In the genomic region with DNA sequence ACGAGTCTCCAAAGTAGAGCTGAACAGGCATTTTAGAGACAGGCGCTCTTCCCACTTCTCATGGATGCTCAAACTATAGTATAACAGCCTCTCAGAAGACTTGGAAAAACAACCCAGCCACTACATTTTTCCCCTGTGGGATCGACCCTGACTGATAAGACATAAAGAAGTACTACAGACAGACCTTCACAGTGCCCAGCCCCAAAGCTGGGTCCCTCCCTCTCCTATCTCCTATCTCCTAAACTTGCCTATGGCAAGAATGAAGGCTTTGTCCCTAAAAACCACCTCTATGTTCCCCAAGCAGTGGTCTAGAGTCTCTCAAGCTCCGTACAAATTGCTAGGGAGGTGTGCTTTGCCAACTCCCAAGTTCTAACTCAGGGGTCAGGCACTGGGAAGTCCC, we compare ENCODE assay signal across 28 mouse cellular contexts. TPM values are rescaled to one million over a fixed set of nuclear protein-coding genes. Genes with fewer than 3 reads are reported as not detected.
DNase-seq lines count a peak whose midpoint lies in the region; ATAC-seq and TF ChIP-seq lines count a peak whose summit lies in the region.
"Had no signal": no experiment of that assay in that cellular context is flagged by ENCODE, and none has a peak within 500 bp of the region (broad histone marks: within the 10 kb centered on the region; RNA-seq: fewer than 3 reads in every experiment).

No protein-coding gene starts in this region.

- H3K36me3 ChIP-seq in liver, embryonic 11.5 days (ENCODE audit: control insufficient read depth, insufficient read depth, low read length) = peaks cover 28% of the 10 kb centered on the region
- peaks cover 64% of the 10 kb centered on the region for H3K36me3 ChIP-seq in liver, postnatal 0 days (replicated peaks; ENCODE audit: insufficient read depth, low read length)
- H3K36me3 ChIP-seq in MEL (ENCODE audit: control insufficient read depth in 1 of 2, insufficient read depth in 2 of 2, low read length in 2 of 2) = peaks cover 10 to 20% of the 10 kb centered on the region in 2 experiments
- peaks cover 82% of the 10 kb centered on the region for H3K36me3 ChIP-seq in liver, embryonic 15.5 days (replicated peaks)
- H3K36me3 ChIP-seq in kidney, embryonic 16.5 days (ENCODE audit: insufficient read depth, low read length) = peaks cover 32% of the 10 kb centered on the region

- no peak for TF ChIP-seq CTCF in gastrocnemius, adult 2 months (IDR thresholded peaks at IDR 0.05)
- no peak for TF ChIP-seq CTCF in liver, postnatal 0 days (IDR thresholded peaks at IDR 0.05; ENCODE audit: low read depth)
- no peak for TF ChIP-seq CTCF in MEL (IDR thresholded peaks at IDR 0.05 in 2 of 3, conservative IDR thresholded peaks at IDR 0.05 in 1 of 3; ENCODE audit: control insufficient read depth in 1 of 3, insufficient read depth in 1 of 3, low read depth in 2 of 3, low read length in 3 of 3, poor library complexity in 1 of 3, severe bottlenecking in 1 of 3)

- TF ChIP-seq POLR2A in MEL (IDR thresholded peaks at IDR 0.05; ENCODE audit: control insufficient read depth in 1 of 2, insufficient read depth in 1 of 2, low read depth in 1 of 2, low read length in 2 of 2, poor library complexity in 1 of 2) = no peak

- H3K79me2 ChIP-seq in MEL (ENCODE audit: control insufficient read depth, insufficient read depth, low read length, poor library complexity) = no peaks in the 10 kb centered on the region

- H3K9ac ChIP-seq in liver, embryonic 11.5 days (ENCODE audit: low read depth, low read length) = no peak overlapping the region
- no peak overlapping the region for H3K9ac ChIP-seq in liver, postnatal 0 days (replicated peaks)
- no peak overlapping the region for H3K9ac ChIP-seq in MEL (ENCODE audit: control insufficient read depth, low read depth, low read length, poor library complexity, severe bottlenecking)
- H3K9ac ChIP-seq in liver, embryonic 15.5 days = no peak overlapping the region
- no peak overlapping the region for H3K9ac ChIP-seq in kidney, embryonic 16.5 days (replicated peaks; ENCODE audit: low read length)
- H3K9ac ChIP-seq: embryonic facial prominence, embryonic 13.5 days; embryonic facial prominence, embryonic 15.5 days; forebrain, embryonic 12.5 days had no signal

- no peak overlapping the region; the same call in 1 of the 2 replicates for H3K4me2 ChIP-seq in liver, embryonic 11.5 days
- no peak overlapping the region for H3K4me2 ChIP-seq in liver, postnatal 0 days (ENCODE audit: low read depth, low read length)
- H3K4me2 ChIP-seq in liver, embryonic 15.5 days = no peak overlapping the region
- no peak overlapping the region for H3K4me2 ChIP-seq in kidney, embryonic 16.5 days (replicated peaks; ENCODE audit: low read depth, low read length)
- H3K4me2 ChIP-seq: embryonic facial prominence, embryonic 13.5 days; embryonic facial prominence, embryonic 15.5 days; forebrain, embryonic 12.5 days had no signal

- H3K9me3 ChIP-seq in liver, embryonic 11.5 days (ENCODE audit: control insufficient read depth, low read length) = no peaks in the 10 kb centered on the region
- H3K9me3 ChIP-seq in liver, postnatal 0 days (ENCODE audit: low read length) = no peaks in the 10 kb centered on the region
- no peaks in the 10 kb centered on the region for H3K9me3 ChIP-seq in MEL (replicated peaks; ENCODE audit: insufficient read depth, low read length)
- no peaks in the 10 kb centered on the region for H3K9me3 ChIP-seq in liver, embryonic 15.5 days (replicated peaks)
- no peaks in the 10 kb centered on the region for H3K9me3 ChIP-seq in kidney, embryonic 16.5 days (ENCODE audit: low read length)
- H3K9me3 ChIP-seq: embryonic facial prominence, embryonic 13.5 days; embryonic facial prominence, embryonic 15.5 days; G1E had no signal

- no peak for TF ChIP-seq RAD21 in MEL (IDR thresholded peaks at IDR 0.05; ENCODE audit: low read depth, low read length)

- DNase-seq in gastrocnemius, adult 2 months = peak; percentile 10
- no peak for DNase-seq in gastrocnemius, postnatal 10 days
- DNase-seq in liver, embryonic 11.5 days (ENCODE audit: low spot score) = no peak
- DNase-seq in liver, postnatal 0 days = no peak
- no peak for DNase-seq in MEL (ENCODE audit: low read depth, low spot score)
- DNase-seq in adrenal gland, postnatal 10 days = no peak
- DNase-seq: adrenal gland, adult 2 months; adrenal gland, postnatal 14 days; B cell, adult 2 months; cerebellum, adult 11 months; cerebellum, adult 18-20 months; cerebellum, adult 8-10 months; cerebellum, adult 9-11 months; cerebellum, postnatal 14 days; cerebellum, postnatal 36 days; embryo, embryonic 11 days had no signal

- H3K27me3 ChIP-seq in liver, embryonic 11.5 days (replicated peaks; ENCODE audit: control insufficient read depth, insufficient read depth, low read length) = no peaks in the 10 kb centered on the region
- no peaks in the 10 kb centered on the region for H3K27me3 ChIP-seq in liver, postnatal 0 days (ENCODE audit: insufficient read depth, low read length)
- H3K27me3 ChIP-seq in MEL (ENCODE audit: control insufficient read depth in 1 of 2, insufficient read depth in 2 of 2, low read length in 2 of 2) = no peaks in the 10 kb centered on the region
- no peaks in the 10 kb centered on the region for H3K27me3 ChIP-seq in liver, embryonic 15.5 days
- H3K27me3 ChIP-seq in kidney, embryonic 16.5 days (ENCODE audit: insufficient read depth, low read length) = no peaks in the 10 kb centered on the region
- H3K27me3 ChIP-seq: CH12.LX; embryonic facial prominence, embryonic 13.5 days; embryonic facial prominence, embryonic 15.5 days; forebrain, embryonic 12.5 days had no signal

- ATAC-seq in liver, embryonic 11.5 days (replicated peaks; ENCODE audit: low FRiP score) = peak; percentile 56; the same call in 1 of the 2 replicates
- ATAC-seq in liver, postnatal 0 days = no peak
- ATAC-seq in liver, embryonic 15.5 days (ENCODE audit: insufficient read depth) = no peak; the same call in 1 of the 2 replicates
- no peak for ATAC-seq in kidney, embryonic 16.5 days (ENCODE audit: low FRiP score, low TSS enrichment)
- ATAC-seq: CD4-positive, CD25-positive, alpha-beta regulatory T cell, adult 4 months; forebrain, embryonic 14.5 days; forebrain, embryonic 16.5 days had no signal

- peaks cover 13% of the 10 kb centered on the region for H3K4me1 ChIP-seq in liver, embryonic 11.5 days (replicated peaks; ENCODE audit: control insufficient read depth, insufficient read depth, low read length)
- no peaks in the 10 kb centered on the region for H3K4me1 ChIP-seq in liver, postnatal 0 days (ENCODE audit: insufficient read depth)
- peaks cover 17 to 23% of the 10 kb centered on the region in 2 experiments for H3K4me1 ChIP-seq in MEL (ENCODE audit: control insufficient read depth in 1 of 2, insufficient read depth in 2 of 2, low read length in 2 of 2)
- H3K4me1 ChIP-seq in liver, embryonic 15.5 days (replicated peaks) = peaks cover 21% of the 10 kb centered on the region
- H3K4me1 ChIP-seq in kidney, embryonic 16.5 days (ENCODE audit: insufficient read depth, low read length) = no peaks in the 10 kb centered on the region
- H3K4me1 ChIP-seq: embryonic facial prominence, embryonic 13.5 days; forebrain, embryonic 10.5 days; forebrain, embryonic 12.5 days had no signal

- WGBS in liver, embryonic 11.5 days = 65% methylated on average over 4 of the region's 4 CpGs
- WGBS in liver, postnatal 0 days (ENCODE audit: insufficient replicate concordance) = 66% methylated on average over 4 of the region's 4 CpGs
- WGBS in liver, embryonic 15.5 days (ENCODE audit: insufficient replicate concordance) = 48% methylated on average over 4 of the region's 4 CpGs
- WGBS in kidney, embryonic 16.5 days = 86% methylated on average over 4 of the region's 4 CpGs

- no peak for TF ChIP-seq EP300 in liver, postnatal 0 days (IDR thresholded peaks at IDR 0.05; ENCODE audit: low read depth)
- TF ChIP-seq EP300 in MEL (IDR thresholded peaks at IDR 0.05; ENCODE audit: low read depth in 1 of 2, low read length in 2 of 2) = 0 out of 4 replicates have a peak, but pooled peaks of 1 of the 2 experiments have one; percentile 11

- intact Hi-C loops in gastrocnemius, adult 2 months (cut with DNase I) = no loop called here

- no peak overlapping the region for H3K4me3 ChIP-seq in gastrocnemius, adult 2 months
- no peak overlapping the region for H3K4me3 ChIP-seq in liver, embryonic 11.5 days (ENCODE audit: low read depth, low read length)
- H3K4me3 ChIP-seq in liver, postnatal 0 days (ENCODE audit: low read depth, low read length) = no peak overlapping the region
- H3K4me3 ChIP-seq in MEL (ENCODE audit: control insufficient read depth in 1 of 2, insufficient read depth in 1 of 2, low read depth in 2 of 2, low read length in 2 of 2) = no peak overlapping the region
- no peak overlapping the region for H3K4me3 ChIP-seq in liver, embryonic 15.5 days (replicated peaks)
- no peak overlapping the region for H3K4me3 ChIP-seq in kidney, embryonic 16.5 days (ENCODE audit: low read length)
- H3K4me3 ChIP-seq: embryonic facial prominence, embryonic 13.5 days; embryonic facial prominence, embryonic 15.5 days; erythroblast, embryonic 14.5 days; forebrain, embryonic 10.5 days; forebrain, embryonic 12.5 days had no signal

- H3K27ac ChIP-seq in gastrocnemius, adult 2 months = no peak overlapping the region
- no peak overlapping the region for H3K27ac ChIP-seq in liver, embryonic 11.5 days (ENCODE audit: low read depth, low read length)
- no peak overlapping the region for H3K27ac ChIP-seq in liver, postnatal 0 days (ENCODE audit: low read depth)
- peak overlapping the region; percentile 18; the same call in 1 of the 2 replicates for H3K27ac ChIP-seq in MEL (ENCODE audit: control insufficient read depth, low read depth, low read length)
- 0 out of 2 replicates have a peak overlapping the region, but pooled peaks have one; percentile 20 for H3K27ac ChIP-seq in liver, embryonic 15.5 days (replicated peaks)
- H3K27ac ChIP-seq in kidney, embryonic 16.5 days (ENCODE audit: low read length) = no peak overlapping the region
- H3K27ac ChIP-seq: embryonic facial prominence, embryonic 13.5 days; embryonic facial prominence, embryonic 15.5 days; forebrain, embryonic 10.5 days; forebrain, embryonic 12.5 days had no signal

RNA-seq across cellular contexts. Expression of a gene that starts 32.5 kb away (rescaled TPM):
- total RNA-seq in gastrocnemius, adult 2 months (2021) = 10 to 100 TPM; 40.6 to 44.2 TPM
- 10 to 100 TPM; 49.1 to 56.7 TPM for total RNA-seq in gastrocnemius, postnatal 10 days (2021)
- 52.9 and 57.3 TPM in 2 replicates for polyA plus RNA-seq in liver, embryonic 11.5 days (2014; fragmentation: Nextera tagmentation; extraction: Ambion mirVana)
- polyA plus RNA-seq in liver, postnatal 0 days (2015; fragmentation: Nextera tagmentation; extraction: Ambion mirVana) = 44.9 and 53.7 TPM in 2 replicates
- 25.7 and 31.1 TPM in 2 replicates for total RNA-seq in MEL (2012; rRNA removed)
- polyA plus RNA-seq in MEL (2012; ENCODE audit: insufficient read depth in 1 of 2, insufficient read length in 2 of 2, low read depth in 1 of 2, low replicate concordance in 2 of 2, missing spikeins in 1 of 2) = 100 to 1,000 TPM in 1 of 2 experiments, 10 to 100 TPM in 1; 64.7 to 249 TPM
- 35.5 and 40.0 TPM in 2 replicates for polyA plus RNA-seq in liver, embryonic 15.5 days (2015; fragmentation: Nextera tagmentation; extraction: Ambion mirVana)
- 47.9 and 54.4 TPM in 2 replicates for polyA plus RNA-seq in kidney, embryonic 16.5 days (2015; fragmentation: Nextera tagmentation; extraction: Ambion mirVana)
- total RNA-seq in adrenal gland, postnatal 10 days (2021) = 10 to 100 TPM; 68.2 to 75.6 TPM

RNA-seq across cellular contexts. Expression of a gene that starts 47.7 kb away (rescaled TPM):
- 10 to 100 TPM; 11.7 to 15.8 TPM for total RNA-seq in gastrocnemius, adult 2 months (2021)
- total RNA-seq in gastrocnemius, postnatal 10 days (2021) = 10 to 100 TPM; 29.6 to 32.7 TPM
- polyA plus RNA-seq in liver, embryonic 11.5 days (2014; fragmentation: Nextera tagmentation; extraction: Ambion mirVana) = 26.3 and 27.8 TPM in 2 replicates
- polyA plus RNA-seq in liver, postnatal 0 days (2015; fragmentation: Nextera tagmentation; extraction: Ambion mirVana) = 4.7 and 6.0 TPM in 2 replicates
- total RNA-seq in MEL (2012; rRNA removed) = 54.2 and 59.0 TPM in 2 replicates
- 10 to 100 TPM in 1 of 2 experiments, not detected in 1; 86.8 TPM for polyA plus RNA-seq in MEL (2012; ENCODE audit: insufficient read depth in 1 of 2, insufficient read length in 2 of 2, low read depth in 1 of 2, low replicate concordance in 2 of 2, missing spikeins in 1 of 2)
- 8.2 and 8.7 TPM in 2 replicates for polyA plus RNA-seq in liver, embryonic 15.5 days (2015; fragmentation: Nextera tagmentation; extraction: Ambion mirVana)
- 3.7 and 4.5 TPM in 2 replicates for polyA plus RNA-seq in kidney, embryonic 16.5 days (2015; fragmentation: Nextera tagmentation; extraction: Ambion mirVana)
- total RNA-seq in adrenal gland, postnatal 10 days (2021) = 10 to 100 TPM; 37.1 to 52.7 TPM

RNA-seq across cellular contexts. Expression of a gene that starts 56.4 kb away (rescaled TPM):
- 100 to 1,000 TPM; 139 to 145 TPM for total RNA-seq in gastrocnemius, adult 2 months (2021)
- 100 to 1,000 TPM; 107 to 114 TPM for total RNA-seq in gastrocnemius, postnatal 10 days (2021)
- polyA plus RNA-seq in liver, embryonic 11.5 days (2014; fragmentation: Nextera tagmentation; extraction: Ambion mirVana) = 46.0 and 50.1 TPM in 2 replicates
- 15.4 and 16.4 TPM in 2 replicates for polyA plus RNA-seq in liver, postnatal 0 days (2015; fragmentation: Nextera tagmentation; extraction: Ambion mirVana)
- total RNA-seq in MEL (2012; rRNA removed) = 28.7 and 29.3 TPM in 2 replicates
- 10 to 100 TPM; 32.3 to 37.0 TPM for polyA plus RNA-seq in MEL (2012; ENCODE audit: insufficient read depth in 1 of 2, insufficient read length in 2 of 2, low read depth in 1 of 2, low replicate concordance in 2 of 2, missing spikeins in 1 of 2)
- 20.6 and 22.5 TPM in 2 replicates for polyA plus RNA-seq in liver, embryonic 15.5 days (2015; fragmentation: Nextera tagmentation; extraction: Ambion mirVana)
- 18.7 and 22.5 TPM in 2 replicates for polyA plus RNA-seq in kidney, embryonic 16.5 days (2015; fragmentation: Nextera tagmentation; extraction: Ambion mirVana)
- 10 to 100 TPM; 60.7 to 72.7 TPM for total RNA-seq in adrenal gland, postnatal 10 days (2021)

Comparison
In these comparisons a context has a peak if more than half of its experiments do, and no peak if none do; other contexts are left out.
1. H3K27ac ChIP-seq: peak in MEL (single experiment) and liver, embryonic 15.5 days (single experiment); none in gastrocnemius, adult 2 months (single experiment), liver, embryonic 11.5 days (single experiment), liver, postnatal 0 days (single experiment) and kidney, embryonic 16.5 days (single experiment).